Mouse (Mus musculus) kidney, adult 2 months (tissue): ENCODE results near the gene Mrpl52.

Experiments used
- CTCF ChIP-seq: fragments of 200-500 bp; conservative IDR thresholded peaks from 2 replicates; pipeline ENCODE4 v1.5.1; 2011; ENCODE audit warnings: low read depth, mild to moderate bottlenecking, control low read depth, low read length, moderate library complexity, mixed read lengths; ENCODE audit not compliant: insufficient read depth, insufficient read length
- POLR2A ChIP-seq: fragments of 200-500 bp; IDR thresholded peaks from one replicate; pipeline ENCODE4 v1.6.1; 2011; ENCODE audit warnings: low read depth, low read length, control low read depth

DNA sequence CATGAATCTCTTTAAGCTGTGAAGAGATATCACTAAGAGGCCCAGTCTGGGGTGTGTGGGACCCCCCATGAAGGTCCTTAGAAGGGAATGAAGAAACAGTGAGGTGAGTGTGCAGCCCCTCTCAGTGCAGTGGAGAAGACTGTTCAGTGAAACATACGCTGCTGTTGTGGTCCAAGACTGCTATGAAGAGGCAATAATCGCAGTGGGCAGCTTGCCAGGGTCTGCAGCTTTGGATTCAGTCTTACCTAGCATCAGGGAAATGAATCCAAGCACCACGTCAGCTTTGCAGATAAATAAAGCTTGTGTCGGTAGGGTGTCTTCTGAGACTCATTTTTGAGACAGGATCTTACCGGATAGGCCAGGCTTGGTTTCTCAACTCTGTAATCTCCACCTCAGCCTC, 46.0 kb downstream of the Mrpl52 start:
- TF ChIP-seq POLR2A (no peak), CTCF (no peak)
